Mouse (Mus musculus): ENCODE data around the gene Gm20388. TPM values are rescaled to one million over a fixed set of nuclear protein-coding genes. Genes with fewer than 3 reads are reported as not detected.
"Not testable (repeated sequence)": the region's sequence is repeated elsewhere in the genome, so short reads cannot be mapped to it uniquely, and the experiment has no call there.

Gm20388 gene
- polyA plus RNA-seq, 1 experiment from 2014 or later: not detected

- H3K36me3 ChIP-seq: peaks cover 40% of the 10 kb centered on the region
- H3K27me3 ChIP-seq: peaks cover 10% of the 10 kb centered on the region
- H3K27ac ChIP-seq: no peak overlapping the region
- no peak for ATAC-seq (replicated peaks; ENCODE audit: insufficient number of reproducible peaks, insufficient read depth, low FRiP score, low read depth)
- WGBS: 88% methylated on average over 9 of the region's 9 CpGs
- no peaks in the 10 kb centered on the region for H3K4me1 ChIP-seq (replicated peaks)
- H3K9me3 ChIP-seq (replicated peaks): no peaks in the 10 kb centered on the region
- no peak overlapping the region for H3K4me3 ChIP-seq
- no peak overlapping the region for H3K4me2 ChIP-seq
- no peak overlapping the region for H3K9ac ChIP-seq
Measured at GRCm38 (mm10) chr8:123536242-123536989, 3625.8 kb downstream of the Gm20388 start.

GRCm38 (mm10) chr8:123536990-123537380 is 3626.3 kb downstream of the Gm20388 start:
- ATAC-seq (replicated peaks; ENCODE audit: insufficient number of reproducible peaks, insufficient read depth, low FRiP score, low read depth): no peak
- Histone ChIP-seq H3K27ac (no peak overlapping the region), H3K4me3 (no peak overlapping the region), H3K4me2 (no peak overlapping the region), H3K27me3 (peaks cover 10% of the 10 kb centered on the region), H3K36me3 (peaks cover 38% of the 10 kb centered on the region), H3K9ac (no peak overlapping the region), H3K9me3 (replicated peaks) (no peaks in the 10 kb centered on the region), H3K4me1 (replicated peaks) (no peaks in the 10 kb centered on the region)
- 39% methylated on average over 10 of the region's 10 CpGs for WGBS

DNA sequence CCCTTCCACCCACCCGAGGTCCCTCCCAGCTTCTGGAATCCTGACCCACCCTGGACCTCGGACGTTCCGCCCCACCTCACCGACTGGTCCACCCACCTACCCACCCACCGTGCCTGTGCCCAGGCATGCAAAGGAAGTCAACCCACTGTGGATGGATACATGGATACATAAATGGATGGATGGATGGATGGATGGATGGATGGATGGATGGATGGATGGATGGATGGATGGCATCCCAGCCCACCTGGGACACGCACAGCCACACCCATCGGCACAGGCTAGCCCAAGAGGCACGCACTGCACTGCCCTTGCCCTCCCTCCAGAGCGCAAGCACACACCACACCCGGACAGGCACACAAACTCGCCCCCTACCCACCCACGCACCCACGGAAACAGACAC is 3627.0 kb downstream of the Gm20388 start:
- Histone ChIP-seq H3K36me3 (peaks cover 34% of the 10 kb centered on the region), H3K27me3 (peaks cover 10% of the 10 kb centered on the region)
- WGBS: 60% methylated on average over 6 of the region's 14 CpGs
- not testable (repeated sequence) for H3K9ac ChIP-seq; H3K4me3 ChIP-seq; H3K4me2 ChIP-seq; H3K4me1 ChIP-seq (replicated peaks); H3K9me3 ChIP-seq (replicated peaks); H3K27ac ChIP-seq; ATAC-seq (replicated peaks; ENCODE audit: insufficient number of reproducible peaks, insufficient read depth, low FRiP score, low read depth)

- H3K4me3 ChIP-seq; H3K9ac ChIP-seq; H3K4me1 ChIP-seq (replicated peaks); H3K27me3 ChIP-seq; H3K36me3 ChIP-seq; H3K4me2 ChIP-seq; ATAC-seq (replicated peaks; ENCODE audit: insufficient number of reproducible peaks, insufficient read depth, low FRiP score, low read depth); H3K27ac ChIP-seq; H3K9me3 ChIP-seq (replicated peaks): not testable (repeated sequence)
- no CpG with 5 or more reads among the region's 45 CpGs for WGBS
Measured at GRCm38 (mm10) chr8:123564221-123564620, 3653.6 kb downstream of the Gm20388 start.

DNA sequence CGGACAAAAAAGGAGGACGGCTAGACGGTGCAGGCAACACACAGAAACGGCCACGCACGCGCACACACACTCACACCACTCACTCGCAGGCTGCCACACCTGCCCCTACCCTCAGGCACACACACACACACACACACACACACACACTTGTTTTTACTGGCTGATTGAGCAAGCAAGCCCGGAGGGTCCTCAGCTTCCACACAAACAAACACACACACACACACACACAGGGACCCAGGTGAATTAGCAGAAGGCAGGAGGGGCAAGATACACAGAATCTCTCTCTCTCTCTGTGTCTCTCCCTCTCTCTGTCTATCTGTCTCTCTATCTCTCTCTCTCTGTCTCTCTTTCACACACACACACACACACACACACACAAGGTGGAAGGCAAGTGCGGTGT is 3664.7 kb downstream of the Gm20388 start:
- not testable (repeated sequence) for H3K4me3 ChIP-seq; H3K36me3 ChIP-seq; H3K4me2 ChIP-seq; H3K27ac ChIP-seq; H3K9ac ChIP-seq; ATAC-seq (replicated peaks; ENCODE audit: insufficient number of reproducible peaks, insufficient read depth, low FRiP score, low read depth); H3K4me1 ChIP-seq (replicated peaks); H3K27me3 ChIP-seq; H3K9me3 ChIP-seq (replicated peaks)
- 80% methylated on average over 1 of the region's 10 CpGs for WGBS

DNA sequence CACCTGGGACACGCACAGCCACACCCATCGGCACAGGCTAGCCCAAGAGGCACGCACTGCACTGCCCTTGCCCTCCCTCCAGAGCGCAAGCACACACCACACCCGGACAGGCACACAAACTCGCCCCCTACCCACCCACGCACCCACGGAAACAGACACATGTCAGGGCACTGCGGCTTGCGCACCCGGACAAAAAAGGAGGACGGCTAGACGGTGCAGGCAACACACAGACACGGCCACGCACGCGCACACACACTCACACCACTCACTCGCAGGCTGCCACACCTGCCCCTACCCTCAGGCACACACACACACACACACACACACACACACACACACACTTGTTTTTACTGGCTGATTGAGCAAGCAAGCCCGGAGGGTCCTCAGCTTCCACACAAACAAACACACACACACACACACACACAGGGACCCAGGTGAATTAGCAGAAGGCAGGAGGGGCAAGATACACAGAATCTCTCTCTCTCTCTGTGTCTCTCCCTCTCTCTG is 3690.1 kb downstream of the Gm20388 start:
- H3K4me3 ChIP-seq; H3K9me3 ChIP-seq (replicated peaks); H3K9ac ChIP-seq; H3K27ac ChIP-seq; H3K4me2 ChIP-seq; ATAC-seq (replicated peaks; ENCODE audit: insufficient number of reproducible peaks, insufficient read depth, low FRiP score, low read depth); H3K36me3 ChIP-seq; H3K4me1 ChIP-seq (replicated peaks); H3K27me3 ChIP-seq: not testable (repeated sequence)
- 76% methylated on average over 15 of the region's 19 CpGs for WGBS

- ATAC-seq (replicated peaks; ENCODE audit: insufficient number of reproducible peaks, insufficient read depth, low FRiP score, low read depth); H3K4me1 ChIP-seq (replicated peaks); H3K9ac ChIP-seq; H3K9me3 ChIP-seq (replicated peaks); H3K4me3 ChIP-seq; H3K36me3 ChIP-seq; H3K27ac ChIP-seq; H3K27me3 ChIP-seq; H3K4me2 ChIP-seq: not testable (repeated sequence)
- WGBS: no CpG with 5 or more reads among the region's 40 CpGs
Measured at GRCm38 (mm10) chr8:123601457-123601856, 3690.8 kb downstream of the Gm20388 start.

- not testable (repeated sequence) for ATAC-seq (replicated peaks; ENCODE audit: insufficient number of reproducible peaks, insufficient read depth, low FRiP score, low read depth); H3K4me2 ChIP-seq
Measured at GRCm38 (mm10) chr8:123612652-123613051, 3702.0 kb downstream of the Gm20388 start.

GRCm38 (mm10) chr8:123623523-123623922 is 3712.9 kb downstream of the Gm20388 start:
- H3K9ac ChIP-seq; H3K4me2 ChIP-seq; H3K4me3 ChIP-seq; H3K27ac ChIP-seq; H3K9me3 ChIP-seq (replicated peaks); ATAC-seq (replicated peaks; ENCODE audit: insufficient number of reproducible peaks, insufficient read depth, low FRiP score, low read depth); H3K36me3 ChIP-seq; H3K4me1 ChIP-seq (replicated peaks): not testable (repeated sequence)
- WGBS: no CpG with 5 or more reads among the region's 39 CpGs
- H3K27me3 ChIP-seq: peaks cover 38% of the 10 kb centered on the region

More at GRCm38 (mm10) chr8:123612652-123613051, 3702.0 kb downstream of the Gm20388 start:
- WGBS: 81% methylated on average over 3 of the region's 5 CpGs
- H3K27ac ChIP-seq; H3K9me3 ChIP-seq (replicated peaks); H3K4me1 ChIP-seq (replicated peaks); H3K36me3 ChIP-seq; H3K27me3 ChIP-seq; H3K4me3 ChIP-seq; H3K9ac ChIP-seq: not testable (repeated sequence)

GRCm38 (mm10) chr8:123624274-123624673 is 3713.6 kb downstream of the Gm20388 start:
- H3K9me3 ChIP-seq (replicated peaks): no peaks in the 10 kb centered on the region
- no peaks in the 10 kb centered on the region for H3K36me3 ChIP-seq
- no peak overlapping the region for H3K4me3 ChIP-seq
- peaks cover 37% of the 10 kb centered on the region for H3K27me3 ChIP-seq
- no peak overlapping the region for H3K27ac ChIP-seq
- ATAC-seq (replicated peaks; ENCODE audit: insufficient number of reproducible peaks, insufficient read depth, low FRiP score, low read depth): no peak
- no peak overlapping the region for H3K9ac ChIP-seq
- WGBS: 68% methylated on average over 5 of the region's 5 CpGs
- H3K4me2 ChIP-seq: no peak overlapping the region
- H3K4me1 ChIP-seq (replicated peaks): peaks cover 11% of the 10 kb centered on the region

GRCm38 (mm10) chr8:123624702-123625101 is 3714.1 kb downstream of the Gm20388 start:
- no peak overlapping the region for H3K9ac ChIP-seq
- no peak overlapping the region for H3K27ac ChIP-seq
- H3K36me3 ChIP-seq: no peaks in the 10 kb centered on the region
- H3K27me3 ChIP-seq: peaks cover 40% of the 10 kb centered on the region
- peaks cover 12% of the 10 kb centered on the region for H3K4me1 ChIP-seq (replicated peaks)
- ATAC-seq (replicated peaks; ENCODE audit: insufficient number of reproducible peaks, insufficient read depth, low FRiP score, low read depth): no peak
- H3K4me3 ChIP-seq: no peak overlapping the region
- 35% methylated on average over 1 of the region's 1 CpGs for WGBS
- no peak overlapping the region for H3K4me2 ChIP-seq
- no peaks in the 10 kb centered on the region for H3K9me3 ChIP-seq (replicated peaks)

DNA sequence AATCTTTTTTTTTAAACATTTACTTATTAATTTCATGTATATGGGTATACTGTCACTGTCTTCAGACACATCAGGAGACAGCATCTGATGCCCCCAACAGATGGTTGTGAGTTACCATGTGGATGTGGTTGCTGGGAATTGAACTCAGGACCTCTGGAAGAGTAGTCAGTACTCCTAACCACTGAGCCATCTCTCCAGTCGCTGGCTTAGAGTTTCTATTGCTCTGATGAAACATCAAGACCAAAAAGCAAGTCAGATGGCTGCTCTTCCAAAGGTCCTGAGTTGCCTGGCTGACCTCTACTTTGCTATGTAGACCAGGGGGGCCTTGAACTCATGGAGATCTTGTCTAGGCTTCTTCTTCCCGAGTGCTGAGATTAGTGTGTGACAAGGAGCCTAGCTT is 3715.1 kb downstream of the Gm20388 start:
- no peak for ATAC-seq (replicated peaks; ENCODE audit: insufficient number of reproducible peaks, insufficient read depth, low FRiP score, low read depth)
- no peak overlapping the region for H3K9ac ChIP-seq
- H3K36me3 ChIP-seq: no peaks in the 10 kb centered on the region
- no peak overlapping the region for H3K4me3 ChIP-seq
- WGBS: 30% methylated on average over 2 of the region's 2 CpGs
- H3K4me2 ChIP-seq: no peak overlapping the region
- H3K27me3 ChIP-seq: peaks cover 40% of the 10 kb centered on the region
- no peaks in the 10 kb centered on the region for H3K9me3 ChIP-seq (replicated peaks)
- no peak overlapping the region for H3K27ac ChIP-seq
- peaks cover 13% of the 10 kb centered on the region for H3K4me1 ChIP-seq (replicated peaks)
